Mouse (Mus musculus): ENCODE measurements at regions not wholly inside any gene's neighbourhood (a gene's known extent, or its start where the extent isn't known, plus 50 kb on each side); places are given as distances from the start of the nearest gene placed in this dataset.

GRCm38 (mm10) chr10:54269785-54270184 is 193.4 kb upstream of the Man1a start:
- peak in 1 of 2 experiments; percentile 4 for DNase-seq (ENCODE audit: low spot score in 2 of 2)

GRCm38 (mm10) chr10:54269354-54269753 is 192.9 kb upstream of the Man1a start:
- no peak for DNase-seq (ENCODE audit: low spot score in 2 of 2)

- no peak for DNase-seq (ENCODE audit: low spot score in 2 of 2)
Observed at GRCm38 (mm10) chr10:54266656-54267055, 190.2 kb upstream of the Man1a start.

- DNase-seq (ENCODE audit: low spot score in 2 of 2): no peak
Observed at GRCm38 (mm10) chr10:54254874-54255641, 178.6 kb upstream of the Man1a start.

GRCm38 (mm10) chr10:54244995-54245394 is 168.6 kb upstream of the Man1a start:
- no peak for DNase-seq (ENCODE audit: low spot score in 2 of 2)

GRCm38 (mm10) chr10:54202362-54202761 is 126.0 kb upstream of the Man1a start:
- no peak for DNase-seq (ENCODE audit: low spot score in 2 of 2)

GRCm38 (mm10) chr10:54201727-54202126 is 125.3 kb upstream of the Man1a start:
- no peak for DNase-seq (ENCODE audit: low spot score in 2 of 2)

- no peak for DNase-seq (ENCODE audit: low spot score in 2 of 2)
Observed at GRCm38 (mm10) chr10:54182670-54183069, 106.3 kb upstream of the Man1a start.

GRCm38 (mm10) chr10:54169320-54169719 is 92.9 kb upstream of the Man1a start:
- DNase-seq (ENCODE audit: low spot score in 2 of 2): peak; percentile 22 to 46

GRCm38 (mm10) chr10:54161091-54161742 is 84.8 kb upstream of the Man1a start:
- no peak for DNase-seq (ENCODE audit: low spot score in 2 of 2)

GRCm38 (mm10) chr10:54153928-54154327 is 77.5 kb upstream of the Man1a start:
- no peak for DNase-seq (ENCODE audit: low spot score in 2 of 2)

GRCm38 (mm10) chr10:54132634-54133033 is 56.2 kb upstream of the Man1a start:
- DNase-seq (ENCODE audit: low spot score in 2 of 2): no peak

Measured in layer of hippocampus, postnatal 14 days (tissue).